Mouse (Mus musculus) adrenal gland, postnatal 10 days (tissue): ENCODE data around the gene Crebrf. TPM values are rescaled to one million over a fixed set of nuclear protein-coding genes. Genes with fewer than 3 reads are reported as not detected.

Source experiments
- DNase-seq: peaks from one replicate; pipeline ENCODE4 v3.0.0; 2021; ENCODE audit warnings: mixed read lengths
- total RNA-seq, 2 experiments: library from RNA; stranded (reverse); gene quantifications; 2 replicates each; pipeline ENCODE4 v1.2.3; 2021

Gene Crebrf
- total RNA-seq, 2 experiments from 2014 or later, result 48.8 to 55.6 TPM

- no peak for DNase-seq
Measured at GRCm38 (mm10) chr17:26779471-26779870, 64.0 kb downstream of the Crebrf start.

GRCm38 (mm10) chr17:26780750-26781571, 65.5 kb downstream of the Crebrf start, which contains the start of gene Bnip1:
Gene Bnip1, plus strand, starts transcription at chr17:26781066.
- peak; percentile 87 for DNase-seq

- DNase-seq, result no peak
Measured at GRCm38 (mm10) chr17:26781610-26782043, 66.2 kb downstream of the Crebrf start.

GRCm38 (mm10) chr17:26784525-26784924, 69.1 kb downstream of the Crebrf start:
- DNase-seq, result no peak

GRCm38 (mm10) chr17:26786586-26786985, 71.1 kb downstream of the Crebrf start:
- no peak for DNase-seq

GRCm38 (mm10) chr17:26788986-26789385, 73.5 kb downstream of the Crebrf start:
- DNase-seq, result no peak

GRCm38 (mm10) chr17:26789460-26790268, 74.2 kb downstream of the Crebrf start:
- DNase-seq, result no peak

- no peak for DNase-seq
Measured at GRCm38 (mm10) chr17:26790269-26791214, 75.1 kb downstream of the Crebrf start.

GRCm38 (mm10) chr17:26791580-26791979, 76.1 kb downstream of the Crebrf start:
- DNase-seq, result no peak

GRCm38 (mm10) chr17:26792096-26792495, 76.6 kb downstream of the Crebrf start:
- peak; percentile 61 for DNase-seq

GRCm38 (mm10) chr17:26793068-26793765, 77.8 kb downstream of the Crebrf start:
- DNase-seq, result no peak

- DNase-seq, result peak; percentile 80
Measured at GRCm38 (mm10) chr17:26794744-26795143, 79.3 kb downstream of the Crebrf start.

GRCm38 (mm10) chr17:26795386-26795785, 79.9 kb downstream of the Crebrf start:
- DNase-seq, result no peak

GRCm38 (mm10) chr17:26797379-26798128, 82.1 kb downstream of the Crebrf start:
- no peak for DNase-seq

- DNase-seq, result no peak
Measured at GRCm38 (mm10) chr17:26802886-26803285, 87.4 kb downstream of the Crebrf start.

- DNase-seq, result no peak
Measured at GRCm38 (mm10) chr17:26812607-26813006, 97.2 kb downstream of the Crebrf start.

GRCm38 (mm10) chr17:26813497-26813896, 98.0 kb downstream of the Crebrf start:
- DNase-seq, result no peak

- no peak for DNase-seq
Measured at GRCm38 (mm10) chr17:26816810-26817209, 101.4 kb downstream of the Crebrf start.

- no peak for DNase-seq
Measured at GRCm38 (mm10) chr17:26817776-26818175, 102.3 kb downstream of the Crebrf start.

- no peak for DNase-seq
Measured at GRCm38 (mm10) chr17:26826131-26826530, 110.7 kb downstream of the Crebrf start.
